Mouse (Mus musculus) heart, adult 11 months (tissue): ENCODE results near the gene Srarp.

Source experiments
- DNase-seq: peaks from one replicate; pipeline ENCODE4 v3.0.0; 2022

The Srarp gene

GRCm38 (mm10) chr4:141456193-141456938 is 20.5 kb upstream of the Srarp start:
- DNase-seq: peak; percentile 76

GRCm38 (mm10) chr4:141455526-141455925 is 19.6 kb upstream of the Srarp start:
- DNase-seq: no peak

GRCm38 (mm10) chr4:141454581-141455350 is 18.9 kb upstream of the Srarp start:
- peak; percentile 90 for DNase-seq

GRCm38 (mm10) chr4:141451916-141452450 is 16.1 kb upstream of the Srarp start:
- DNase-seq: peak; percentile 90

- DNase-seq: peak; percentile 88
Measured at GRCm38 (mm10) chr4:141451251-141451650, 15.3 kb upstream of the Srarp start.

GRCm38 (mm10) chr4:141446211-141446610 is 10.3 kb upstream of the Srarp start:
- DNase-seq: no peak

GRCm38 (mm10) chr4:141445328-141445720 is 9.4 kb upstream of the Srarp start:
- DNase-seq: peak; percentile 89

- peak; percentile 98 for DNase-seq
Measured at GRCm38 (mm10) chr4:141444451-141445327, 8.8 kb upstream of the Srarp start, which contains the start of gene Zbtb17. Zbtb17 (plus strand) TSS chr4:141444654.

GRCm38 (mm10) chr4:141443641-141444429 is 7.9 kb upstream of the Srarp start:
- DNase-seq: peak; percentile 86

- DNase-seq: peak; percentile 90
Measured at GRCm38 (mm10) chr4:141440877-141441276, 5.0 kb upstream of the Srarp start.

GRCm38 (mm10) chr4:141439083-141439803 is 3.3 kb upstream of the Srarp start:
- peak; percentile 97 for DNase-seq

GRCm38 (mm10) chr4:141433191-141433590 is 2.7 kb downstream of the Srarp start:
- no peak for DNase-seq

GRCm38 (mm10) chr4:141432666-141433065 is 3.2 kb downstream of the Srarp start:
- no peak for DNase-seq

- DNase-seq: peak; percentile 94
Measured at GRCm38 (mm10) chr4:141430997-141431396, 4.9 kb downstream of the Srarp start.

- no peak for DNase-seq
Measured at GRCm38 (mm10) chr4:141429847-141430246, 6.1 kb downstream of the Srarp start.

- DNase-seq: peak; percentile 90
Measured at GRCm38 (mm10) chr4:141429381-141429780, 6.5 kb downstream of the Srarp start.

GRCm38 (mm10) chr4:141427921-141428320 is 8.0 kb downstream of the Srarp start:
- no peak for DNase-seq

GRCm38 (mm10) chr4:141426796-141427745 is 8.8 kb downstream of the Srarp start:
- peak; percentile 93 for DNase-seq

GRCm38 (mm10) chr4:141425484-141426479 is 10.1 kb downstream of the Srarp start:
- peak; percentile 99 for DNase-seq
